Mouse (Mus musculus): ENCODE results near the gene Sim2. TPM values are rescaled to one million over a fixed set of nuclear protein-coding genes. Genes with fewer than 3 reads are reported as not detected.

Gene Sim2
- polyA plus RNA-seq, 1 experiment from 2014 or later, result 2.5 TPM

- Histone ChIP-seq H3K27me3 (peaks cover 66% of the 10 kb centered on the region), H3K36me3 (no peaks in the 10 kb centered on the region), H3K27ac (no peak overlapping the region), H3K4me3 (replicated peaks) (no peak overlapping the region), H3K4me1 (no peaks in the 10 kb centered on the region), H3K9me3 (replicated peaks) (no peaks in the 10 kb centered on the region), H3K9ac (no peak overlapping the region), H3K4me2 (no peak overlapping the region)
- ATAC-seq (replicated peaks; ENCODE audit: low FRiP score), result no peak
- WGBS, result 93% methylated on average over 1 of the region's 1 CpGs
Measured at GRCm38 (mm10) chr16:94118394-94118793, 33.7 kb downstream of the Sim2 start.

- no peaks in the 10 kb centered on the region for H3K36me3 ChIP-seq
- peaks cover 14% of the 10 kb centered on the region for H3K4me1 ChIP-seq
- WGBS, result 82% methylated on average over 3 of the region's 3 CpGs
- no peak overlapping the region for H3K4me3 ChIP-seq (replicated peaks)
- H3K9ac ChIP-seq, result no peak overlapping the region
- no peak for ATAC-seq (replicated peaks; ENCODE audit: low FRiP score)
- H3K27me3 ChIP-seq, result peaks cover 83% of the 10 kb centered on the region
- H3K9me3 ChIP-seq (replicated peaks), result no peaks in the 10 kb centered on the region
- no peak overlapping the region for H3K27ac ChIP-seq
- no peak overlapping the region for H3K4me2 ChIP-seq
Measured at GRCm38 (mm10) chr16:94122347-94122746, 37.6 kb downstream of the Sim2 start.

DNA sequence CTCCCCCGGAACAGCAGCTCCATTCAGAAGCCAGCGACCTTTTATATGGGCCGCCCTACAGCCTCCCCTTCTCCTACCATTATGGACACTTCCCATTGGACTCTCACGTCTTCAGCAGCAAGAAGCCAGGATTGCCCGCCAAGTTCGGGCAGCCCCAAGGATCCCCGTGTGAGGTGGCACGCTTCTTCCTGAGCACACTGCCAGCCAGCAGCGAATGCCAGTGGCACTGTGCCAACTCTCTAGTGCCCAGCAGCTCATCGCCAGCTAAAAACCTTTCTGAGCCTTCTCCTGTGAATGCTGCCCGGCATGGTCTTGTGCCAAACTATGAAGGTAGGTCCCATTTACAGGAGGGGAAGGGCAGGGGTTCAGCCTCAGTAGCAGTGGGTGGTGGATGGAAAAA, 38.5 kb downstream of the Sim2 start:
- H3K4me3 ChIP-seq (replicated peaks), result no peak overlapping the region
- H3K27ac ChIP-seq, result no peak overlapping the region
- peaks cover 83% of the 10 kb centered on the region for H3K27me3 ChIP-seq
- ATAC-seq (replicated peaks; ENCODE audit: low FRiP score), result no peak
- no peak overlapping the region for H3K9ac ChIP-seq
- WGBS, result 83% methylated on average over 11 of the region's 11 CpGs
- no peaks in the 10 kb centered on the region for H3K36me3 ChIP-seq
- no peaks in the 10 kb centered on the region for H3K9me3 ChIP-seq (replicated peaks)
- peaks cover 14% of the 10 kb centered on the region for H3K4me1 ChIP-seq
- no peak overlapping the region for H3K4me2 ChIP-seq

DNA sequence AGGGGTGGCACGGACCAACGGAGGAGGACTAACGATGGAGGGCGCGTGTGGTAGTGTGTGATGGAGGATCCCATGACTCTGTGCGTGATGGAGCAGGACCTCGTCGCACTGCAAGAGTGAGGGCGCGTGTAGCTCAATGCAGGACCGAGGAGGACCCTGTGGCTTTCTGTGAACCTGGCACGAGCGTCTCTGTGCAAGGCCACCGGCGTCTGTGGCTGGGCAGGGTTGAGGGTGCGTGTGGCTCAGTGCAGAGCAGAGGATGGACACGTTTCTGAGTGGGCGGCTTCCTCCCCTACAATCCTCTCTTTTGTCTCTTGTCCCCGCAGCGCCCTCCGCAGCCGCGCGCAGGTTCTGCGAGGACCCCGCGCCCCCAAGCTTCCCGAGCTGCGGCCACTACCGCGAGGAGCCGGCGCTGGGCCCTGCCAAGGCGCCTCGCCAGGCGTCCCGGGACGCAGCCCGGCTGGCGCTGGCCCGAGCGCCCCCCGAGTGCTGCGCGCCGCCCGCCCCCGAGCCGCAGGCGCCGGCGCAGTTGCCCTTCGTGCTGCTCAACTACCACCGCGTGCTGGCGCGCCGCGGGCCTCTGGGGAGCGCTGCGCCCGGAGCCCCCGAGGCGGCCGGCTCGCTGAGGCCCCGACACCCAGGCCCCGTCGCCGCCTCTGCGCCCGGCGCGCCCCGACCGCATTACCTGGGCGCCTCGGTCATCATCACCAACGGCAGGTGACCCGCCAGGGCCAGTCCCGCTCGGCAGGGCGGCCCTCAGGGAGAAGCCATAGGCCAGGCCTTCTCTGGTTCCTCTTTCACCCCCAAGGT, 40.6 kb downstream of the Sim2 start:
- peak overlapping the region; percentile 51 for H3K4me3 ChIP-seq (replicated peaks)
- H3K4me2 ChIP-seq, result peak overlapping the region; percentile 94
- H3K4me1 ChIP-seq, result peaks cover 14% of the 10 kb centered on the region
- peaks cover 84% of the 10 kb centered on the region for H3K27me3 ChIP-seq
- WGBS, result 1% methylated on average over 81 of the region's 83 CpGs
- no peaks in the 10 kb centered on the region for H3K9me3 ChIP-seq (replicated peaks)
- peak overlapping the region; percentile 45 for H3K9ac ChIP-seq
- H3K27ac ChIP-seq, result no peak overlapping the region
- peak; percentile 57 for ATAC-seq (replicated peaks; ENCODE audit: low FRiP score)
- H3K36me3 ChIP-seq, result no peaks in the 10 kb centered on the region

DNA sequence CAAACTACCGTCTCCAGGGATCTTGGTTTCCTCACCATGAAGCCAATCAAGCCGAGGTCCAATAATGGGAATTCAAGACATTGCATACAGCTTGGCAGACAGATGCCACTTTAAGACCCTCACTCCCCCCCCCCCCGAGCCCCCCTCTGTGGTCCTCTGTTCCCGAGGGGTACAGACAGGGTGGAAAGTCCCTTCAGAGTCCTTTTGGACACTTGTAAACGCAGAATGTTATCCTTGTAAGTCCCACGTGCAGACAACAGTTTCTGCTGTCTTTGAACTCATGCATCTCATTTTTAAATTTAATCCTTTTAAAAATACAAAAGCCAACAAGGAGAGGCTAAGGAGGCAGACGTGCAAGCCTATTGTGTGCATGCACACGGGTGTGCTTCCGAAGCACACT, 41.5 kb downstream of the Sim2 start:
- no peaks in the 10 kb centered on the region for H3K36me3 ChIP-seq
- ATAC-seq (replicated peaks; ENCODE audit: low FRiP score), result no peak
- H3K9ac ChIP-seq, result no peak overlapping the region
- no peaks in the 10 kb centered on the region for H3K9me3 ChIP-seq (replicated peaks)
- peaks cover 14% of the 10 kb centered on the region for H3K4me1 ChIP-seq
- peak overlapping the region; percentile 94 for H3K4me2 ChIP-seq
- peaks cover 84% of the 10 kb centered on the region for H3K27me3 ChIP-seq
- 36% methylated on average over 9 of the region's 9 CpGs for WGBS
- no peak overlapping the region for H3K27ac ChIP-seq
- peak overlapping the region; percentile 51; the same call in 1 of the 2 replicates for H3K4me3 ChIP-seq (replicated peaks)

- peaks cover 63% of the 10 kb centered on the region for H3K27me3 ChIP-seq
- no peak overlapping the region for H3K4me2 ChIP-seq
- H3K4me1 ChIP-seq, result peaks cover 14% of the 10 kb centered on the region
- no peak overlapping the region for H3K9ac ChIP-seq
- H3K36me3 ChIP-seq, result no peaks in the 10 kb centered on the region
- H3K27ac ChIP-seq, result no peak overlapping the region
- no peak overlapping the region for H3K4me3 ChIP-seq (replicated peaks)
- WGBS, result 67% methylated on average over 2 of the region's 2 CpGs
- ATAC-seq (replicated peaks; ENCODE audit: low FRiP score), result no peak
- no peaks in the 10 kb centered on the region for H3K9me3 ChIP-seq (replicated peaks)
Measured at GRCm38 (mm10) chr16:94128236-94128835, 43.6 kb downstream of the Sim2 start.

DNA sequence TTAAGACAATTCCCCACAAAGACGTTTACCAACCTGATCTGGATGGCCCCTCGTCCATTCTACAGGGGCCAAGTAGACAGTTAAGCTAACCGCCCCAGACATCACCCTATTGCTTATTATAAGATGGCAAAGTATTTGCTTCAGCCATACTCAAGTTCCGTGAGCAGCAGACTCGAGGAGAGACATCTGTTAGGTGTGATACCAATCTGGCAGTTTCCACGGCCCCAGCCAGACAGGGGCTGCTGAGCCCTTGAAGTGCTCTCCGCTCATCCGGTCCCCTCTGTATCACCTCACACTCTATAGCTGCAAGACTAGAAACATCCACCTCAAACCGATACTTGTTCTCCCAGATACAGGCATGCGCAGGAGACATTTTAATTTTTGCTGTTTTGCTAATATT, 49.5 kb downstream of the Sim2 start:
- Histone ChIP-seq H3K27ac (no peak overlapping the region), H3K4me1 (no peaks in the 10 kb centered on the region), H3K9ac (no peak overlapping the region), H3K9me3 (replicated peaks) (no peaks in the 10 kb centered on the region), H3K4me3 (replicated peaks) (no peak overlapping the region), H3K36me3 (no peaks in the 10 kb centered on the region), H3K4me2 (no peak overlapping the region), H3K27me3 (peaks cover 12% of the 10 kb centered on the region; the same call in 1 of the 2 replicates)
- WGBS, result 62% methylated on average over 10 of the region's 10 CpGs
- ATAC-seq (replicated peaks; ENCODE audit: low FRiP score), result no peak

DNA sequence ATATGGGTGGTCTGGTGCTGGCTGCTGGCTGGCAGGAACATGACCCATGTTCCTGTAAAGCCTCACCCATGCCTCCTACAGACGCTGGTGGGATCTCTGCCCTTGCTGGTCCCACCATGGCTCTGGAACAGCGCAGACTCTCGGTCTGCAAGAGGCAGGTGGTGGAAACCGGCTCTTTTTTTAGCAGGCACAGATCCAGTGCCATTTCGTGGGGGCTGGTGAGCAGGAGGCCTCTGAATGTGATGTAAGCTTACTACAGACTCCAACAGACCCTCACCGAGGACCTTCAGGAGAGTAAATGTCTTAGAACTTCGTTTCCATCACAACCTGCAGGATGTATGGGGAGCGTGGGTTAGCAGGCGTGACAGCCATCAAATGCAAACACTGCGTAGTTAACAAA, 56.0 kb downstream of the Sim2 start:
- no peaks in the 10 kb centered on the region for H3K36me3 ChIP-seq
- WGBS, result 35% methylated on average over 10 of the region's 10 CpGs
- H3K27me3 ChIP-seq, result peaks cover 35% of the 10 kb centered on the region
- peak overlapping the region; percentile 60; the same call in 1 of the 2 replicates for H3K27ac ChIP-seq
- no peak overlapping the region for H3K4me3 ChIP-seq (replicated peaks)
- H3K4me1 ChIP-seq, result peaks cover 35% of the 10 kb centered on the region
- no peaks in the 10 kb centered on the region for H3K9me3 ChIP-seq (replicated peaks)
- no peak overlapping the region for H3K4me2 ChIP-seq
- H3K9ac ChIP-seq, result no peak overlapping the region
- 0 out of 2 replicates have a peak, but pooled peaks have one; percentile 13 for ATAC-seq (replicated peaks; ENCODE audit: low FRiP score)

GRCm38 (mm10) chr16:94143325-94143724, 58.6 kb downstream of the Sim2 start:
- peaks cover 40% of the 10 kb centered on the region for H3K4me1 ChIP-seq
- H3K4me3 ChIP-seq (replicated peaks), result no peak overlapping the region
- H3K9ac ChIP-seq, result no peak overlapping the region
- ATAC-seq (replicated peaks; ENCODE audit: low FRiP score), result peak; percentile 37; the same call in 1 of the 2 replicates
- WGBS, result 7% methylated on average over 10 of the region's 10 CpGs
- peak overlapping the region; percentile 39 for H3K4me2 ChIP-seq
- no peaks in the 10 kb centered on the region for H3K9me3 ChIP-seq (replicated peaks)
- no peaks in the 10 kb centered on the region for H3K36me3 ChIP-seq
- peak overlapping the region; percentile 22; the same call in 1 of the 2 replicates for H3K27ac ChIP-seq
- H3K27me3 ChIP-seq, result peaks cover 35% of the 10 kb centered on the region

GRCm38 (mm10) chr16:94148139-94148538, 63.4 kb downstream of the Sim2 start:
- H3K9me3 ChIP-seq (replicated peaks), result no peaks in the 10 kb centered on the region
- peaks cover 38% of the 10 kb centered on the region for H3K4me1 ChIP-seq
- WGBS, result 49% methylated on average over 11 of the region's 11 CpGs
- peaks cover 30% of the 10 kb centered on the region for H3K27me3 ChIP-seq
- H3K27ac ChIP-seq, result 0 out of 2 replicates have a peak overlapping the region, but pooled peaks have one; percentile 34
- H3K36me3 ChIP-seq, result no peaks in the 10 kb centered on the region
- H3K4me2 ChIP-seq, result peak overlapping the region; percentile 17
- H3K4me3 ChIP-seq (replicated peaks), result no peak overlapping the region
- peak; percentile 24; the same call in 1 of the 2 replicates for ATAC-seq (replicated peaks; ENCODE audit: low FRiP score)
- no peak overlapping the region for H3K9ac ChIP-seq

GRCm38 (mm10) chr16:94150125-94151103, 65.7 kb downstream of the Sim2 start:
- Histone ChIP-seq H3K36me3 (no peaks in the 10 kb centered on the region), H3K9ac (no peak overlapping the region), H3K27me3 (peaks cover 30% of the 10 kb centered on the region), H3K4me2 (no peak overlapping the region), H3K4me3 (replicated peaks) (no peak overlapping the region), H3K9me3 (replicated peaks) (no peaks in the 10 kb centered on the region), H3K4me1 (peaks cover 37% of the 10 kb centered on the region), H3K27ac (no peak overlapping the region)
- ATAC-seq (replicated peaks; ENCODE audit: low FRiP score), result peak; percentile 54; the same call in 1 of the 2 replicates
- 77% methylated on average over 15 of the region's 15 CpGs for WGBS
